ENCODE assay signal across 25 mouse cellular contexts in genomic region chr1:194426293-194426692, GRCm38 (mm10).
A peak's percentile ranks its signal among the peaks of the same experiment; 100 is the strongest.
DNase-seq lines count a peak whose midpoint lies in the region; ATAC-seq lines count a peak whose summit lies in the region.
"Had no signal": no experiment of that assay in that cellular context is flagged by ENCODE, and none has a peak within 500 bp of the region (broad histone marks: within the 10 kb centered on the region; RNA-seq: fewer than 3 reads in every experiment).

No protein-coding gene starts in this region.

- no peak overlapping the region for H3K9ac ChIP-seq in kidney, embryonic 16.5 days (replicated peaks; ENCODE audit: low read length)
- H3K9ac ChIP-seq: embryonic facial prominence, embryonic 12.5 days; forebrain, postnatal 0 days; liver, embryonic 13.5 days had no signal

- H3K4me2 ChIP-seq in kidney, embryonic 16.5 days (replicated peaks; ENCODE audit: low read depth, low read length): no peak overlapping the region
- H3K4me2 ChIP-seq: embryonic facial prominence, embryonic 12.5 days; liver, embryonic 13.5 days had no signal

- no peaks in the 10 kb centered on the region for H3K36me3 ChIP-seq in kidney, embryonic 16.5 days (ENCODE audit: insufficient read depth, low read length)
- H3K36me3 ChIP-seq: embryonic facial prominence, embryonic 12.5 days; forebrain, embryonic 10.5 days; hindbrain, embryonic 10.5 days; liver, embryonic 13.5 days had no signal

- H3K4me3 ChIP-seq in kidney, embryonic 16.5 days (ENCODE audit: low read length): no peak overlapping the region
- H3K4me3 ChIP-seq: embryonic facial prominence, embryonic 12.5 days; forebrain, embryonic 10.5 days; heart, adult 2 months; hindbrain, embryonic 10.5 days; liver, embryonic 13.5 days; megakaryocyte, embryonic 14.5 days had no signal

- no peaks in the 10 kb centered on the region for H3K27me3 ChIP-seq in kidney, embryonic 16.5 days (ENCODE audit: insufficient read depth, low read length)
- H3K27me3 ChIP-seq: embryonic facial prominence, embryonic 12.5 days; liver, embryonic 13.5 days; megakaryocyte, embryonic 14.5 days had no signal

- H3K9me3 ChIP-seq in kidney, embryonic 16.5 days (ENCODE audit: low read length): no peaks in the 10 kb centered on the region
- H3K9me3 ChIP-seq: embryonic facial prominence, embryonic 12.5 days; forebrain, embryonic 10.5 days; hindbrain, embryonic 10.5 days; liver, embryonic 13.5 days; megakaryocyte, embryonic 14.5 days had no signal

- H3K4me1 ChIP-seq in kidney, embryonic 16.5 days (ENCODE audit: insufficient read depth, low read length): no peaks in the 10 kb centered on the region
- H3K4me1 ChIP-seq: hindbrain, embryonic 10.5 days; liver, embryonic 13.5 days; megakaryocyte, embryonic 14.5 days had no signal

- 17% methylated on average over 6 of the region's 6 CpGs for WGBS in kidney, embryonic 16.5 days

- DNase-seq in embryo, embryonic 10.5 days (ENCODE audit: low spot score): peak; percentile 17
- no peak for DNase-seq in embryo, embryonic 9.5 days (ENCODE audit: extremely low spot score)
- no peak for DNase-seq in kidney, adult 8-10 months
- peak; percentile 8 for DNase-seq in ovary, postnatal 36 days (ENCODE audit: low spot score)
- DNase-seq in ovary, postnatal 14 days (ENCODE audit: low spot score): no peak
- DNase-seq in thymus, postnatal 0 days (ENCODE audit: low spot score): no peak
- no peak for DNase-seq in spleen, adult 18-20 months
- DNase-seq: adrenal gland, adult 8-10 months; cerebellum, adult 11-12 months; cerebellum, postnatal 14 days; forebrain, postnatal 0 days; heart, adult 2 months; liver, embryonic 13.5 days; midbrain, embryonic 14.5 days; right cerebral cortex, adult 18-20 months; thymus, postnatal 25 days had no signal

- peak; percentile 83 for ATAC-seq in kidney, embryonic 16.5 days (ENCODE audit: low FRiP score, low TSS enrichment)
- ATAC-seq: forebrain, postnatal 0 days; hindbrain, postnatal 0 days; intestine, postnatal 0 days; lung, postnatal 0 days; Patski had no signal

- no peak overlapping the region for H3K27ac ChIP-seq in kidney, embryonic 16.5 days (ENCODE audit: low read length)
- H3K27ac ChIP-seq: embryonic facial prominence, embryonic 12.5 days; forebrain, embryonic 10.5 days; heart, adult 2 months; hindbrain, embryonic 10.5 days; hindbrain, postnatal 0 days; liver, embryonic 13.5 days had no signal

Comparison
In these comparisons a context has a peak if more than half of its experiments do, and no peak if none do; other contexts are left out.
1. DNase-seq: peak in embryo, embryonic 10.5 days (single experiment) and ovary, postnatal 36 days (single experiment); none in embryo, embryonic 9.5 days (single experiment), kidney, adult 8-10 months (0 of 2), ovary, postnatal 14 days (single experiment), thymus, postnatal 0 days (single experiment) and spleen, adult 18-20 months (0 of 2).